In the genomic region with DNA sequence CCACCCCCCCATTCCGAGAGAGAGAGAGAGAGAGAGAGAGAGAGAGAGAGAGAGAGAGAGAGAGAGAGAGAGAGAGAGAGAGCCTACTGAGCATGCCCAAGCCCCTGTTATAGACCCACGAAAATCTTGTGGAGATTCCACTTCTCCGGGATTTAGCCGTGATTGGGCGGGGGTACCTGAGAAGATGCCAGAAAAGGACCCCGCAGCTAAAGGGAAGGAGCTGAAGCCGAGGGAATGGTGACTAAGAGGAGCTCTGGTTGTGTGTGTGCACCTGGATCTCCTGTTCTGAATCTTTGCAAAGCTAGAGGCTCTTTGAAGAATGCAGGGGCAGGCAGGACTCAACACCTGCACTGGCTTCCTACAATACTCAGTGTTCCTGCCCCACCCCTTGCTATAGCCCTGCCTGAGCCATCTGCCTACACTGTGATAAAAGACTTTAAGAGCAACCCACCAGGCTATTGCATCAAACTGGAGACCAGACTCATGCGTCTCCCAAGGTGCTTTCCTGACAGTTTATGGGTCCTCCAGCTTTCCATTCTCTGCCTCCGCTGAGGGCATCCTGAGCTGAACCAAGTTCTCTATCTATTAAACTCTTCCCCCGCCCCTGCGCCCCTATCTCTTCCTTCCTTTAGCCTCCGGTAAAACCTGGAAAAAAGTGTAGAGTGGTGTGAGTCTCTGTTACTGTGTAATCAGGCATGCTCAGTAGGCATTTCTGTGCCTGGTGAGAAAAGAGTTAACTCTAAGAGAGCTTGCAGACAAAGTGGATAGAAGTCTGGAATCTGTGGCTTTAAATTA, we compare ENCODE assay signal across 9 mouse cellular contexts. TPM values are rescaled to one million over a fixed set of nuclear protein-coding genes. Genes with fewer than 3 reads are reported as not detected.
DNase-seq lines count a peak whose midpoint lies in the region; ATAC-seq lines count a peak whose summit lies in the region.
"Had no signal": no experiment of that assay in that cellular context is flagged by ENCODE, and none has a peak within 500 bp of the region (broad histone marks: within the 10 kb centered on the region; RNA-seq: fewer than 3 reads in every experiment).

No protein-coding gene starts in this region.

- H3K4me1 ChIP-seq in midbrain, embryonic 10.5 days: peaks cover 12% of the 10 kb centered on the region

- peaks cover 7% of the 10 kb centered on the region for H3K9me3 ChIP-seq in midbrain, embryonic 10.5 days (replicated peaks)

- H3K4me3 ChIP-seq in midbrain, embryonic 10.5 days: peak overlapping the region; percentile 52

- no peaks in the 10 kb centered on the region for H3K27me3 ChIP-seq in midbrain, embryonic 10.5 days (ENCODE audit: low read depth, poor library complexity, severe bottlenecking)
- H3K27me3 ChIP-seq: CH12.LX had no signal

- peak overlapping the region; percentile 59 for H3K27ac ChIP-seq in midbrain, embryonic 10.5 days (replicated peaks)

- WGBS in midbrain, embryonic 10.5 days: 30% methylated on average over 12 of the region's 12 CpGs

- peaks cover 6% of the 10 kb centered on the region for H3K36me3 ChIP-seq in midbrain, embryonic 10.5 days

- ATAC-seq in frontal cortex, adult (ENCODE audit: low TSS enrichment): peak; percentile 62

- DNase-seq in layer of hippocampus, postnatal 10 days (ENCODE audit: low spot score in 2 of 2): peak; percentile 59 to 72
- DNase-seq in layer of hippocampus, adult 11-12 months (ENCODE audit: low spot score): no peak
- DNase-seq in midbrain, embryonic 10.5 days (ENCODE audit: low spot score): no peak
- peak; percentile 72 for DNase-seq in right cerebral cortex, postnatal 4 days
- DNase-seq in kidney, postnatal 10 days: no peak
- no peak for DNase-seq in adrenal gland, adult (ENCODE audit: inconsistent age in 2 of 2, low spot score in 1 of 2)
- no peak for DNase-seq in gastrocnemius, postnatal 25 days

RNA-seq across cellular contexts. Expression of a gene that starts 0.4 kb away (rescaled TPM):
- total RNA-seq in layer of hippocampus, postnatal 10 days (2021): 100 to 1,000 TPM; 525 to 620 TPM
- 4.2 and 8.3 TPM in 2 replicates for polyA plus RNA-seq in midbrain, embryonic 10.5 days (2016; fragmentation: Nextera tagmentation; extraction: Ambion mirVana)
- total RNA-seq in gastrocnemius, postnatal 25 days (2021): under 1 TPM; 0.10 to 0.62 TPM
- total RNA-seq: CH12.LX had no signal

Comparison
In these comparisons a context has a peak if more than half of its experiments do, and no peak if none do; other contexts are left out.
1. DNase-seq: peak in layer of hippocampus, postnatal 10 days (2 of 2) and right cerebral cortex, postnatal 4 days (single experiment); none in layer of hippocampus, adult 11-12 months (single experiment), midbrain, embryonic 10.5 days (single experiment), kidney, postnatal 10 days (single experiment), adrenal gland, adult (0 of 2) and gastrocnemius, postnatal 25 days (single experiment).
2. RNA of a gene that starts 0.4 kb away (total RNA-seq): 525 to 620 TPM in layer of hippocampus, postnatal 10 days; 0.10 to 0.62 TPM in gastrocnemius, postnatal 25 days; every median in the first group is over 100 times any median in the second.